Comparison of ENCODE assay signal across 8 mouse cellular contexts in genomic region chr13:69485326-69485725, GRCm38 (mm10). TPM values are rescaled to one million over a fixed set of nuclear protein-coding genes. Genes with fewer than 3 reads are reported as not detected.
A peak's percentile ranks its signal among the peaks of the same experiment; 100 is the strongest.
DNase-seq lines count a peak whose midpoint lies in the region.

No protein-coding gene starts in this region.

- H3K36me3 ChIP-seq in splenic B cell, adult 2 months (ENCODE audit: control insufficient read depth, insufficient read depth, low read length, poor library complexity, severe bottlenecking): no peaks in the 10 kb centered on the region

- DNase-seq in heart, postnatal 4 days: peak; percentile 49
- no peak for DNase-seq in heart, adult 8-10 months (ENCODE audit: low spot score)
- DNase-seq in ES-CJ7 (ENCODE audit: low read depth, low spot score): peak; percentile 50
- DNase-seq in cerebellum, postnatal 14 days: peak; percentile 61 to 64
- DNase-seq in kidney, postnatal 14 days: peak; percentile 37
- peak; percentile 11 for DNase-seq in splenic B cell, adult 2 months (ENCODE audit: low read depth, low spot score)
- no peak for DNase-seq in gastrocnemius, postnatal 10 days
- DNase-seq in testis, postnatal 10 days (ENCODE audit: low spot score): no peak

- no peaks in the 10 kb centered on the region for H3K27me3 ChIP-seq in splenic B cell, adult 2 months (ENCODE audit: control insufficient read depth, insufficient read depth, low read length, poor library complexity, severe bottlenecking)

RNA-seq across cellular contexts. Expression of gene Nsun2, which starts 48.2 kb away (rescaled TPM):
- 10 to 100 TPM; 48.9 to 50.9 TPM for total RNA-seq in heart, postnatal 4 days (2021)
- 10 to 100 TPM; 43.6 to 51.5 (median 47.4) TPM for total RNA-seq in heart, adult 8-10 months (2022)
- total RNA-seq in gastrocnemius, postnatal 10 days (2021): 10 to 100 TPM; 42.8 to 50.4 TPM

RNA-seq across cellular contexts. Expression of gene Tent4a, which starts 49.1 kb away (rescaled TPM):
- 10 to 100 TPM; 23.1 to 25.0 TPM for total RNA-seq in heart, postnatal 4 days (2021)
- total RNA-seq in heart, adult 8-10 months (2022): 10 to 100 TPM; 10.6 to 14.1 (median 11.9) TPM
- total RNA-seq in gastrocnemius, postnatal 10 days (2021): 10 to 100 TPM; 11.6 to 14.3 TPM

Comparison
In these comparisons a context has a peak if more than half of its experiments do, and no peak if none do; other contexts are left out.
1. DNase-seq: peak in heart, postnatal 4 days (single experiment), ES-CJ7 (single experiment), cerebellum, postnatal 14 days (2 of 2), kidney, postnatal 14 days (single experiment) and splenic B cell, adult 2 months (single experiment); none in heart, adult 8-10 months (single experiment), gastrocnemius, postnatal 10 days (single experiment) and testis, postnatal 10 days (single experiment).